Mouse (Mus musculus) stomach, postnatal 0 days (tissue): ENCODE data around the gene Nploc4. TPM values are rescaled to one million over a fixed set of nuclear protein-coding genes. Genes with fewer than 3 reads are reported as not detected.
A peak's percentile ranks its signal among the peaks of the same experiment; 100 is the strongest.

Experiments used
- ATAC-seq: fragments of 200-750 bp; cut with Nextera tagmentation; 2 replicates; pipeline ENCODE4 v1.8.0; 2017; ENCODE audit not compliant: low FRiP score, low TSS enrichment
- DNase-seq: peaks from one replicate; pipeline ENCODE4 v3.0.0-alpha.2; 2016; ENCODE audit warnings: low spot score
- H3K27ac ChIP-seq: fragments of 300-500 bp; sonication (generic); replicated peaks from 2 replicates; pipeline ENCODE4 v1.5.1; 2014; ENCODE audit warnings: mild to moderate bottlenecking, control low read depth
- H3K27me3 ChIP-seq: fragments of 300-500 bp; sonication (generic); 2 replicates; pipeline ENCODE4 v1.6.1; 2014; ENCODE audit warnings: low read length; ENCODE audit not compliant: control insufficient read depth, insufficient read depth
- H3K36me3 ChIP-seq: fragments of 300-500 bp; sonication (generic); 2 replicates; pipeline ENCODE4 v1.6.1; 2014; ENCODE audit warnings: low read length, mixed read lengths; ENCODE audit not compliant: control insufficient read depth, insufficient read depth
- H3K4me1 ChIP-seq: fragments of 300-500 bp; sonication (generic); replicated peaks from 2 replicates; pipeline ENCODE4 v1.6.1; 2014; ENCODE audit warnings: antibody characterized with exemption; ENCODE audit not compliant: control insufficient read depth, insufficient read depth
- H3K4me2 ChIP-seq: fragments of 300-500 bp; sonication (generic); replicated peaks from 2 replicates; pipeline ENCODE4 v1.6.1; 2014; ENCODE audit warnings: low read depth, mild to moderate bottlenecking, control low read depth, moderate library complexity
- H3K4me3 ChIP-seq: fragments of 300-500 bp; sonication (generic); 2 replicates; pipeline ENCODE4 v1.5.1; 2014; ENCODE audit warnings: low read depth, low read length, control low read depth
- H3K9ac ChIP-seq: fragments of 300-500 bp; sonication (generic); 2 replicates; pipeline ENCODE4 v1.6.1; 2014; ENCODE audit warnings: mild to moderate bottlenecking, low read length, control low read depth, mixed read lengths
- H3K9me3 ChIP-seq: fragments of 300-500 bp; sonication (generic); 2 replicates; pipeline ENCODE4 v1.6.1; 2016; ENCODE audit warnings: low read length; ENCODE audit not compliant: control insufficient read depth
- CTCF ChIP-seq: IDR thresholded peaks from 2 replicates; pipeline ENCODE4 v1.5.1; 2016; ENCODE audit warnings: antibody characterized with exemption, low read depth, mild to moderate bottlenecking, moderate library complexity
- EP300 ChIP-seq: optimal IDR thresholded peaks from 2 replicates; pipeline ENCODE3; 2016; ENCODE audit warnings: antibody characterized with exemption
- WGBS: fragments of 180-500 bp; shearing (Covaris S2); extraction: QIAGEN DNeasy Blood & Tissue Kit; methylation state at CpG from one replicate; pipeline ENCODE4 v1.1.7; 2014; 5-methylcytosine and 5-hydroxymethylcytosine counted together
- polyA plus RNA-seq: library from polyadenylated mRNA; unstranded; fragments of >200 nt; fragmentation: Nextera tagmentation; extraction: Ambion mirVana; gene quantifications from 2 replicates; pipeline ENCODE4 v1.2.1, GENCODE M21; 2015

Nploc4 gene
- polyA plus RNA-seq, 1 experiment from 2014 or later = 15.7 TPM

DNA sequence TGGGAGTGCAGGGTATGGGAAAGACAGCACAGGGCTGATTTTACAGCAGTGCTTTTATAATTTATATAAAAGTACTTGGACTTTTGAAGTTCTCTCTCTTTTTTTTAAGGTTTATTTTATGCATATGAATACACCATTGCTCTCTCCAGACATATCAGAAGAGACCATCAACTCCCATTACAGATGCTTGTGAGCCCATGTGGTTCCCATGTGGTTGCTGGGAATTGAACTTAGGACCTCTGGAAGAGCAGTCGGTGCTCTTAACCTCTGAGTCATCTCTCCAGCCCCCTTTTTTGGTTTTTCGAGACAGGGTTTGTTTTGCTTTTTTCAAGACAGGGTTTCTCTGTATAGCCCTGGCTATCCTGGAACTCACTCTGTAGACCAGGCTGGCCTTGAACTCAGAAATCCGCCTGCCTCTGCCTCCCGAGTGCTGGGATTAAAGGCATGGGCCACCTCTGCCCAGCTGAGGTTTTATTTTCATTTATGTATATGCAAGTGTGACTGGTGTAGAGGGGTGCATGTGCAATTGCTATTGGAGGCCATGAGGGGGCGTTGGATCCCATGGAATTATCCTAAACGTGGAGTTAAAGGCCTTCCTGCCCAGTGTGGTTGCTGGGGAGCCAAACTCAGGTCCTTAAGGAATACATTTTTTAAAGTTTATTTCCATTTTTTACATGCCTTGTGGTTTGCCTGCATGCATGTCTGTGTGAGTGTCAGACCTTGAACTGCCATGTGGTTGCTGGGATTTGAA is 21.5 kb upstream of the Nploc4 start:
- 62% methylated on average over 6 of the region's 6 CpGs for WGBS
- Histone ChIP-seq H3K4me3 (peak overlapping the region; percentile 92; the same call in 1 of the 2 replicates), H3K36me3 (no peaks in the 10 kb centered on the region), H3K27me3 (no peaks in the 10 kb centered on the region), H3K9ac (peak overlapping the region; percentile 92), H3K9me3 (no peaks in the 10 kb centered on the region), H3K27ac (no peak overlapping the region), H3K4me2 (peak overlapping the region; percentile 94), H3K4me1 (0 out of 2 replicates have a peak, but pooled peaks cover 4% of the 10 kb centered on the region)
- ATAC-seq (no peak), DNase-seq (peak; percentile 44)
- no peak for TF ChIP-seq EP300
- TF ChIP-seq CTCF = peak; percentile 55

DNA sequence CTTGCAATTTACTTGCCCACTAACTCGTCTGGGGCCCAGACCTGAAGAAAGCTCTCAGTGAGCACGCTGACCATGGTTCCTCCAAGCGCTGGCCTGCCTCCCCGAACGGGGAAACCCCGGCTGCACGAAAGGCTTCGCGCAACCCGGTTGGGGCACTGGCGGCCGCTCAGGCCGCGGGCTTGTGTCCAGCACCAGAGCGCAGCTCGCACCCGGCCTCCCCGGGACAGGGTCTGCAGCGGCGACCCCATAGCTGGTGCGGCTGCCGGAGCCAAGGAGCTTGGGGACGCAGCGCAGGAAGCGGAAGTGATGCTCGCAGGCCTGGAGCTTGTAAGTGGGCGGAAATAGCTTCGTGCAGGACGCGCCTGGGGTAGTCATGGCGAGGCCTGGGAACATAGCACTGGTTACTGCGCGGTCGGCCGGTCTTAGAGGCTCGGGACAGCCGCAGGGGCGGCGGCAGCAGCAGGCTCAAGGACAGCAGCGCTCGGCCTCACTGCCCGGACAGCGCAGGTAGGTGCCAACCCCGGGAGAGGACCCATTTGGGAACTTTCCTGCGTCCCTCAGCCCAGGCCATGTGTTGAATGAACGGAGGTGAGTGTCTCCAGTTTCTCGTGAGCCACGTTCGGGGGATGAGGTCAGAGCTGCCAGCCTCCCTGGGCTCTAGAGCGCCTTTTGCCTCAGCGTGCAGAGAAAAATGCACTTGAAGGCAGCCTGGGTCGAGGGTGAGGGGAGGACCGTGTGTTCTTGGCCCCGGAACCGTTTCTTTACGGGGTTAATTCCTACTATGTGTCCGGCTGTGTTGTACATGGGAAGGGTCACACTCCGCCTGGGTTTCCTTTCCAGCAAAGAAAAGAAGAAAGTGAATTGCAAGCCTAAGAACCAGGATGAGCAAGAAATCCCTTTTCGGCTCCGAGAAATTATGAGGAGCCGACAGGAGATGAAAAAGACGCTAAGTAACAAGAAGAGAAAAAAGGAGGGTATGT is 20.6 kb upstream of the Nploc4 start, which contains the start of the genes Oxld1 and Ccdc137:
Oxld1 (minus strand) TSS at position 297 of the 980 bp plus-strand sequence.
Ccdc137 (plus strand) TSS at position 344 of the 980 bp plus-strand sequence.
- Histone ChIP-seq H3K9me3 (no peaks in the 10 kb centered on the region), H3K4me3 (peak within 1 kb of the TSS; percentile 92), H3K27ac (peak within 1 kb of the TSS; percentile 85), H3K36me3 (no peaks in the 10 kb centered on the region), H3K4me2 (peak within 1 kb of the TSS; percentile 94), H3K27me3 (no peaks in the 10 kb centered on the region), H3K4me1 (0 out of 2 replicates have a peak, but pooled peaks cover 4% of the 10 kb centered on the region), H3K9ac (peak within 1 kb of the TSS; percentile 92)
- DNase-seq (peak; percentile 87), ATAC-seq (peak; percentile 84)
- WGBS = 4% methylated on average over 60 of the region's 62 CpGs
- TF ChIP-seq CTCF = no peak
- no peak for TF ChIP-seq EP300

DNA sequence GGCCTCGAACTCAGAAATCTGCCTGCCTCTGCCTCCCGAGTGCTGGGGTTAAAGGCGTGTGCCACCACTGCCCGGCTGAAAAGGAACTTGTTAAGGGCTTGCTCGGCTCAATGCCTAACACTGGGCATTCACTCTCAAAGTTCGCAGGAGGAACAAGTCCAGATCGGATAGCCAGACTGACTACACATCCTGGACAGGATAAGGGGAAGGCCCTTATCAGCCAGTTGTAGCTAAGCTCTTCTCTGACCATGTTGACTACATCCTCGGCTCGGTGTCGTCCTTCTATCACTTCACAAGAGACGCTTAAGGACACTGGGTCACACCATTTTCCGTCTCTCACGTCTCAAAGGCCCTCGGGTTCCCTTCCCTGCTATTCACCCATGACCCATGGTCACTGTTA is 19.9 kb upstream of the Nploc4 start:
- no peaks in the 10 kb centered on the region for H3K9me3 ChIP-seq
- peak overlapping the region; percentile 85 for H3K27ac ChIP-seq
- ATAC-seq (no peak), DNase-seq (peak; percentile 21)
- 0 out of 2 replicates have a peak, but pooled peaks cover 4% of the 10 kb centered on the region for H3K4me1 ChIP-seq
- no peaks in the 10 kb centered on the region for H3K36me3 ChIP-seq
- H3K9ac ChIP-seq = peak overlapping the region; percentile 92
- TF ChIP-seq EP300 (no peak), CTCF (no peak)
- H3K4me2 ChIP-seq = peak overlapping the region; percentile 94
- H3K4me3 ChIP-seq = peak overlapping the region; percentile 92
- 20% methylated on average over 14 of the region's 14 CpGs for WGBS
- H3K27me3 ChIP-seq = no peaks in the 10 kb centered on the region

DNA sequence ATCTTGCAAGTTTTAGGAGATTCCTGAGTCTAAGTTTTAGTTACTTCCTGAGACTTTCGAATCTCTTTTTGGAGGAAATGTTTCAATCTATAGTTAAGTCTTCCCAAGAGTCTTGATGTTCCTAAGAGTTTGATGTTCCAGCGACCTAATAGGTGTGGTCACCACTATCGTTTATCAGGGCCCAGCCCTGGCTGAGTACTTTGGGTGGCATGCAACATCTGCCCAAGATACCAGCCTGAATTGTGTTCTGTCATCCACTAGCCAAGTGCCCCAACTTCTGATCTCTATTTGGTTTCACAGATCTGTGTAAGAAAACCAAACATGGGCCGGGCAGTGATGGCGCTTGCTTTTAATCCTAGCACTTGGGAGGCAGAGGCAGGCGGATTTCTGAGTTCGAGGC is 17.9 kb upstream of the Nploc4 start:
- WGBS = 91% methylated on average over 7 of the region's 7 CpGs
- no peak for TF ChIP-seq CTCF
- no peak for TF ChIP-seq EP300
- no peak for ATAC-seq

DNA sequence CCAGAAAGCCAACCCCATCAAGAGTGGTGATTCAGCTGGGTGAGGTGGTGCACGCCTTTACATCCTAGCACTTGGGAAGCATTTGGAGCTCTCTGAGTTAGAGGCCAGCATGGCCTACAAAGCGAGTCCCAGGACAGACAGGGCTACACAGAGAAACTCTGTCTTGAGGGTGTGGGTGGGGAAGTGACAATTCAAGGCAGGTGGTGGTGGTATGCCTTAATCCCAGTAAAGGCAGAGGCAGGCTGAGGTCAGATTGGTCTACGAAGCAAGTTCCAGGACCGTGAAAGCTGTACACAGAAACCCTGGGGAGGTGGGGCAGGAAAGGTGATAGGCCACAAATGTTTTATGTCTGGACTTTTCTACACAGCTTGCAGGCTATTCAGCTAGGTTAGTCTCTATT is 17.5 kb upstream of the Nploc4 start:
- H3K27ac ChIP-seq = no peak overlapping the region
- H3K4me3 ChIP-seq = no peak overlapping the region
- no peak for DNase-seq
- H3K27me3 ChIP-seq = no peaks in the 10 kb centered on the region
- WGBS = 89% methylated on average over 4 of the region's 4 CpGs
- H3K4me1 ChIP-seq = 0 out of 2 replicates have a peak, but pooled peaks cover 4% of the 10 kb centered on the region
- no peaks in the 10 kb centered on the region for H3K36me3 ChIP-seq
- no peaks in the 10 kb centered on the region for H3K9me3 ChIP-seq
- ATAC-seq = no peak
- no peak overlapping the region for H3K9ac ChIP-seq
- no peak overlapping the region for H3K4me2 ChIP-seq
- no peak for TF ChIP-seq CTCF
- no peak for TF ChIP-seq EP300

More for the DNA sequence above, 17.9 kb upstream of the Nploc4 start:
- Histone ChIP-seq H3K36me3 (no peaks in the 10 kb centered on the region), H3K9me3 (no peaks in the 10 kb centered on the region), H3K27me3 (no peaks in the 10 kb centered on the region), H3K4me2 (no peak overlapping the region), H3K4me3 (no peak overlapping the region), H3K4me1 (0 out of 2 replicates have a peak, but pooled peaks cover 4% of the 10 kb centered on the region), H3K27ac (no peak overlapping the region), H3K9ac (no peak overlapping the region)
- no peak for DNase-seq
